Mouse (Mus musculus): Measurements from ENCODE around the gene Prpf8.
"Not testable (repeated sequence)": the region's sequence is repeated elsewhere in the genome, so short reads cannot be mapped to it uniquely, and the experiment has no call there.

Prpf8 gene

DNA sequence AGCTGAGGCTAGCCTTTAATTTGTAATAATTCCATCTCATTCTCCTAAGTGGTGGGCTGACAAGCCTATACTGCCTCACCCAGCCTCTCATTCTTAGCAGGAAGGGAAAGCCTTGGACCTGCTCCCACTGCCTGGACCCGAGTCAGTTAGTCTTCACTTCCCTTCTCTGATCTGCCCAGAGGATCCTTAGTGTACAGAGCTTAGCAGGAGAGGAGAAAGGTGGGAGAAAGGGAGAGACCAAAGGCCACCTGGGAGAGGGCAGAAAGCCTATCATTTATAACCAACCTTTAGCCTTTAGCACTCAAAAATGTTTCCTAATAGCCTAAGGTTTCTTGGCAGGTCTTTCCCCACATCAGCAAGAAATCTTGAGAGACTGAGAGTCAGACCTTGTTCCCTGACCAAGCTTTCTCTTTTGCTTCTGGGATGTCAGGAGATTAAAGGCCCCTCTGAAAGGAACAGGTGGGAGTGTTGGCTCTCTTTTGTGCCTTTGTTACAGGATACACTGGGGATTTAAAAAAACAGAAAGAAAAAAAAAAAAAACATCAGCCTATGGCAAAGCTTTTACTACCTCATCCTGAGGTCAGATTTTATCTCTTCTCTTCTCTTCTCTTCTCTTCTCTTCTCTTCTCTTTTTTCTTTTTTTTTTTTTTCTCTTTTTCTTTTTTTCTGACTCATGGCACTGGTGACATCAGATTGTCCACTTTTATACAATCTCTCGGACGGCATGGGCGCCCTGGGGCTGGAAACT is 47.8 kb downstream of the Prpf8 start:
- DNase-seq (ENCODE audit: low spot score in 2 of 2), result no peak

DNA sequence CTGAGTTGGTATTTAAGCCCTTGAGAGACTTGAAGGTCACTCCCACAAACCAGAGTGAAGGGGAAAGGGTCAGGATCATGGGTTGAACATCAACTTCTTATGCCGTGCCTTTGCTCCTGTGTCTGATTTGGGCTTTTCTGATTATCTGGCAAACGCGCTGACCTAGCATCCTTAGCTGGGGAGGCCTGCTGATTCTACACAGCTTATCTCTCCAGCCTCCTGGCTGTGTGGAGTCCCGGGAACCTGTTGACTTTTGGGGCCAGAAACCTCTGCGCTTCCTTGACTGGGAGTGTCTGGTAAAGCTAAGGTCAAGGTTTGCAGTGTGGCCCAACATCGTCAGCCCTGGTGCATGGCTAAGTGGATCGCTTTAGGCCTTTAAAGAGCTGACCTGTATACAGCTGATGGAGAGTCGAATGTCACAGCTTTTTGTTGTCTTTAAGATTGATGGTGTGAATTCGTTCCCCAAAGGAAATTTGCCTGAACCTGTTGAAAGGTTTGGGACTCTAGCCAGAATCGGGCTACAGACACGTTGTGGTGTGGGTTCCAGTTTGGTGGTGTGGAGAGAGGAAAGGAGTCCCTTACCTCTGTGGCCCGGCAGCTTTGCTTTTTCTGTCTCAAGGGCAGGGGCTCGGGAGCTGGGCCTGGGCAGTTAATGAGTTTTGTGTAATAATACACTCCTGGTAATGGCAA is 48.6 kb downstream of the Prpf8 start:
- no peak for DNase-seq (ENCODE audit: low spot score in 2 of 2)

DNA sequence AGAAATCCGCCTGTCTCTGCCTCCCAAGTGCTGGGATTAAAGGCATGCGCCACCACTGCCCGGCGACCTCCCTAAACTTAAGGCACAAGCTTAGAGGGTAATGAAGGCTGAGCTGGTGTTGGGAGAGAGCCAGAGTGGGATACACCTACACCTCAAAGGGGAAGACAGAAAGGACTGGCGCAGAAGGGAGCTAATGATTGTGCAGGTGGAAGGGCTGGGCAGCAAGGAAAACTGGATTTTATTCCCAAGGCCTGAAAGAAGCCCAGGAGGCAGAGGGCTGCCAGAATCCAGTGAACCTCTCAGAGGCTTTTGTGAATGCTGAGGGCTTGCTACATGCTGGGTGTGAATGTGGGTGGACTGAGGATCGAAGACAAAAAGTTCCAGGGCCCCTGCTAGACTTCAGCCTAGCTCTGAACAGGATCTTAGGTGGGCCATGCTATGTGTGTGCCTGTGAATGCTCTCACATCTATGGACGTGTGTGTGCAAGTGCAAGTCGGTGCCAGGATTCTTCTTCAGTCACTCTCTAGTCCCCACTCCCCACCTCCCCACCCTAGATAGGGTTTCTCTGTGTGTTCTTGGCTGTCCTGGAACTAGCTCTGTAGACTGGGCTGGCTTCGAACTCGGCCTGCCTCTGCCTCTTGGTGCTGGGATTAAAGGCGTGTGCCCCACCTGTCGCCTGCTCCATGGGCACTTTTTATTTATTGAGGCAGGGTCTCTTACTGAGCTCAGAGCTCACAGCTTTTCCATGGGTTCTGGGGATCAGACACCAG is 49.8 kb downstream of the Prpf8 start:
- no peak for DNase-seq (ENCODE audit: low spot score in 2 of 2)

DNA sequence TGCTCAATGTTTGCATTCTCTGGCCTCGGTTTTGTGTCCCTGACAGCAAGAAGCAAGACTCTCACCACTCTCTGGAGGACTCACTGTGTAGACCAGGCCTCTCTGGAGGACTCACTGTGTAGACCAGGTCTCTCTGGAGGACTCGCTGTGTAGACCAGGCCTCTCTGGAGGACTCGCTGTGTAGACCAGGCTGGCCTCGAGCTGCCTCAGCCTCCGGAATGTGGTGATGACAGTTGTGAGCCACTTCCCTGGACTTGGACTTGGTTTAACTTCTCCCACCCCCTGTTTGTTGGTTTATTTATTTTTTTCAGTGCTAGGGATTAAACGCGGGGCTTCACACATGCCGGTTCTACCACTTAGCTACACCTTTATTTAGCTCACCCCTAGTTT is 50.4 kb downstream of the Prpf8 start:
- no peak for DNase-seq (ENCODE audit: low spot score in 2 of 2)

DNA sequence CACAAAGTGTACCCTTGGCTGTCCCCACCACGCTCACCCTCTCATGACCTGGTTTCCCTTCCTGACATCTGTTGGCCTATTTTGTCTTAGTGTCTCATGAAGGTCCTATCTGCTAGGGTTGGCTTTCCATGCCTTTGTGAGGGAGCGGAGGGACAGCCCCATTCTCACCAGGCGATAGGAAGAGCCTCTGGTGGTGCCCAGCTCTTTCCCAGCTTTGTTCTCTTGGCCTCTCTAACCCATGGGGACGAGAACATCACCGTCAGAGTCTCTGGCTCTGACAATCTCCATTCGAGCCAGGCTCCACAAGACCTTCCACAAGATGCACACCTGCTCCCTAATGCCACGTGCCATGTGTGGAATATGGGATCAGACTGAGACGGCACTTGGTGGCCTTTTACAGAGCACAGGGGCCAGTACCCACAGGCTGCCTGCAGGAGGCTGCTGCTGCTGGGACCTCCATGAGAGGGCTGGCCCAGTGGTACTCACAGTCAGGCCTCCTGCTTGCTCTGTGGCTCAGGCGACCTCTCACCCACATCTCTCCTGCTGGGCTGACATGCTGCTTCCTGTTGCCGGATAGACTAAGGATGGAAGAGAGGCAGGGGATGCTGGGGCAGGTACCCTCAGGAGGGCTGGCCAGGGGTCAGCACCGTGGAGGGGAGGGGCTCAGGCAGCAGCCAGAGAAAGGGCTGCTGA is 51.0 kb downstream of the Prpf8 start:
- no peak for DNase-seq (ENCODE audit: low spot score in 2 of 2)

DNA sequence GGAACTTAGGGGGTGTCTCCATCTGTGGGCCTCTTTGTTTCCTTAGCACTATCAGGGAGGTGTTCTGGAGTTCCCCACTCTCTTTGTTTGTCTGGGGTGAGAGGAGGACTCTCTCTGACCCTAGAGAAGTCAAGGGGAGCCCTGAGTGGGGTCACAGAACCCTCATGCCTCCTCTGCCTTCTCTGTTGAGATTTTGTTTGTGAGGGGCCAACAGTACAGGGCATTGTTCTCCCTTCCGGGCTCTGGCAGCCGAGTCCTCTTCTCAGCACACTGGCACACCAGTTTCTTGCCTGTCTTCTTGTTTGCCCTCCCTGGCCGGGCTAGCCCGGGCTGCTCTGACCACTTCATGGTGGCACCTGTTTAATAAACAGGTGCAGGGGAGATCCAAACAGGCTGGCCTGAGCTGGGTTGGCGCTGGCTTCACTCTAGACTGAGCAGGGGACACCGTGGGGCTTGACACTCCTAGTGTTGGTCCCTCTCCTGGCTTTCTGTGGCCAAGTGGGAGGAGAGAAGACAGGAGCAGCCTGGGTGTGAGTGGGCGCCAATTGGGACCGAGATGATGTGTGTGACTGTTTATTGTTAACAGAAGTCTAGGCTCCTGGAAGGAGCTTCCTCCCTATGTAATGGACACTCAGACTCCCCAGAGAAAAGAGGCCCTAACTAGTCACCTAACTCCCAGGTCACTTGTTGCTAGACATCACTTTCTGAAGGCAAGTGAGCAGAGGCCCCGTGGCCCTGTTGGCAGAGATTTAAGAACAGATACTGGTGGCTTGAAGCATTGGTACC is 51.8 kb downstream of the Prpf8 start:
- no peak for DNase-seq (ENCODE audit: low spot score in 2 of 2)

DNA sequence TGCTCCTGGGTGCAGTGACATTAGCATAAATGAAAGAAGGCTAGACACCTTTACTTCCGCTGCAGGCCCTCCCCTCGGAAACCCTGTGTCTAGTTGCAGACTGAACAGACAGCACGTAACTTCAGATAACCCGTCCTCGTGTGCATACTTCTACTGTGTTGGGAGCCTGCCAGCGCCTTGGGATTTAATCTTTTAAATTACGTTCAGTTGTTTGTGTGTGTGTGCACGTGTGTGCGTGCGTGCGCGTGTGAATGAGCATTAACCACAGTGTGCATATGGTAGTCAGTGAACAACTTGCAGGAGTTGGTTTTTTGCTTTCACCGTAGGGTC is 52.3 kb downstream of the Prpf8 start:
- no peak for DNase-seq (ENCODE audit: low spot score in 2 of 2)

DNA sequence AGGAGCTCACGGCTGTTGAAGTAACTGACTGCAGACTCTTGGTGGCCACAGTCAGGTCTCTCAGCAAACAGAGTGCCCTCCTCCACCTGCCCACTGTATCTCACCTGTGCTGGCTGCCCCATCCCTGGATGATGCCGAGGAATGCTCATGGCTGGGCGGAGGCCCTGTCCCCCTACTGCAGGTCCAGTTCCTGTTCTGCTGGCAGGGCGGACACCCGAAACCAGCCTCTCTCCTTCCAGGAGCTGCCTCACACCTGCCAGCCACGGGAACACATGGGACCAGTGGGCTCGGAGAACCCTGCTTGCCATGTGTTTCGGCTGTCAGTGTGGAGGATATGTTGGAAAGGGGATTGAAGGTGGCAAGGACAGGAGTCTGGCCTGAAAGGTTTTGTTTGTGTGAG is 53.6 kb downstream of the Prpf8 start:
- DNase-seq (ENCODE audit: low spot score in 2 of 2), result no peak

DNA sequence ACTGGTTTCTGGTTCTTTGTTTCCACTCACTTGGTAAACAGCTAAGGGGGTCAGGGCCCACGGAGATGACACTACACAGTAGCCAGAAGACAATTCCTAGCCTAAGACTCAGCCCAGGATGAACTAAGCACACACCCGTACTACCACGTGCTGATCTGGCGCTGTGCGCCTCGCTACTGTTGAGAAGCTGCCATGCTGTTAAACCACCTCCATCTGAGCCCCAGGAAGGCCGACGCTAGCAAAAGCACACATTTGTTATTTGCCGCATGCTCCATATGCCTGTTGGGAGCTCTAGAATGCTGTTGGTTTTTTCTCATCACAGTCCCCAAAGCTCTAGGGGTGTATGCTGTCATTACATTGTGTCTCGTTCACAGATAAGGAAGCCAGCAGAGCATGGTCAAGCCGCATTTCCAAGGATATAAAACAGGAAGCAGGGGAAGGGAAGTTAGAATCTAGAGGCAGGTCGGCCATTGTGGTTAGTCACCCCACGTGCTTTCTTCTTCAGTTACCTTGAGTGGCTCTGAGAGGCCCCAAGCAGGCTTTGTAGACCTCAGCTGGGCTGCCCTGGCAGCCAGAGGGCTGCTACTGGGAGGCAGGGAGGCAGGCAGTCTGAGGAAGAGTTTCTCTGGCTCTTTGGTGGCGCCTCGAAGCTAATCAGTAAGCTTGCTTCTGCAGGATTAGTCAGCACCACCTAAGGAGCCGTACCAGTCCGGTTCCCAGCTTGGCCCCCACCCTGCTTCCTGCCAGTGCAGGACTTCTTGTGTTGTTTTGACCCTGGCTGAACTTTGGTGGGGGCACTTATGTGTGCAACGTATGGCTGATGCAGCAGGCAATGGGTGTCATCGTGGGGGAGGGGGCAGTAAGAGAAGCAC is 54.3 kb downstream of the Prpf8 start:
- DNase-seq (ENCODE audit: low spot score in 2 of 2), result no peak

DNA sequence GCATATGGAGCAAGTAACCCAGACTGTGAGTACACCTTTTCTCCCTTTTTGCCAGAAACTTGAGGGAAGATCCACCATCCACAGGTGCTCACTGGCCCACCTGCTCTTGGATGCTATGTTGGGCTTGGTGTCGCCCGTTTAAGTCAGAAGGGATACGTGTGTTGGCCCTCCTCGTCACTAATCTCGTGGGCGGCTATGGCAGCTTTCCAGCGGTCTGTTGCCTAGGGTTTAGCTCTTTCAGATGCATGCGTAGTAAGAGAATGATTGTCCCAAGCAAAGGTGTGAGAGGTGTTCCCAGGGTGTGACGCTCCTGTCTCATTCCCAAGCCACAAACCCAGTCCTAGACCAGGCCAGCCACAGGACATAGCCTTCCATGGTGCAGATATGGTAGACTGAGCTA is 58.1 kb downstream of the Prpf8 start:
- no peak for DNase-seq (ENCODE audit: low spot score in 2 of 2)

DNA sequence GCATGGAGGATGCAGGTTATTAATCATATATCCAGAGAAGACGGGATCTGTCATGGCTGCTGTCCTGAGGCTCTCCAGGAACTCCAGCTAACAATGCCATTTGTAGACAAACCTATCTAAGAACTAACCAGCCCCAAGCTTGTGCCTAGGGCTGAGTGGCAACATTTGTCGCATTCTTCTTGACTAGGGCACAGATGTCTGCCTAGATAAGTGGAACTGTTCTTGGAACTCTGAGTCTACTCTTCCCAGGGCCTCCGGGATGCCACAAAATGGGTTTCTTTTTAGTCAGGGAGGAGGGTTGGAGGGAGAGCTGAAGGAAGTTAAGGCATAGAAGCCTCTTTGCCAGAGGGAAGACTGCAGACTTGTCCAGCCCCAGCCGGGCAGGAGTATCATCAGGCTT is 59.4 kb downstream of the Prpf8 start:
- no peak for DNase-seq (ENCODE audit: low spot score in 2 of 2)

DNA sequence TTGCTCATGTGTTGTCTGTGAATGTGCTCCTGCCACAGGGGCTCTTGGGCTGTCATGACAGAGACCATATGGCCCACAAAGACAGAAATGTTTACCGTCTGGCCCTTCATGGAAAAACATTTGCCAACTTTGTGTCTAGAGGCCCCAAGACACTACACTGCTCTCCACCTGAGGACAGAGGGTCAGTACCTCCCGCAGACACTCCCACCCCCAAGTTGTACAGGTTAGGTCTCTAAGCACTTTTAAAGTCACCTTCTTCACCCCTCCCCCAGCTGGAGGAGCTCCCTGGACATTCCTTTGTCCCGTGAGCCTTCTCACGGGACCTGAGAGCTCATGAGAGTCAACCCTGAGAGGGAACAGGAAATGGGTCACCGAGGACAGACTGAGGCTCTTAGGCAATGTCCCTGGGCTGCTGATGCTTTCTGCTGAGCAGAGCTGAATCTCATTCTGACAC is 63.1 kb downstream of the Prpf8 start:
- no peak for DNase-seq (ENCODE audit: low spot score in 2 of 2)

DNA sequence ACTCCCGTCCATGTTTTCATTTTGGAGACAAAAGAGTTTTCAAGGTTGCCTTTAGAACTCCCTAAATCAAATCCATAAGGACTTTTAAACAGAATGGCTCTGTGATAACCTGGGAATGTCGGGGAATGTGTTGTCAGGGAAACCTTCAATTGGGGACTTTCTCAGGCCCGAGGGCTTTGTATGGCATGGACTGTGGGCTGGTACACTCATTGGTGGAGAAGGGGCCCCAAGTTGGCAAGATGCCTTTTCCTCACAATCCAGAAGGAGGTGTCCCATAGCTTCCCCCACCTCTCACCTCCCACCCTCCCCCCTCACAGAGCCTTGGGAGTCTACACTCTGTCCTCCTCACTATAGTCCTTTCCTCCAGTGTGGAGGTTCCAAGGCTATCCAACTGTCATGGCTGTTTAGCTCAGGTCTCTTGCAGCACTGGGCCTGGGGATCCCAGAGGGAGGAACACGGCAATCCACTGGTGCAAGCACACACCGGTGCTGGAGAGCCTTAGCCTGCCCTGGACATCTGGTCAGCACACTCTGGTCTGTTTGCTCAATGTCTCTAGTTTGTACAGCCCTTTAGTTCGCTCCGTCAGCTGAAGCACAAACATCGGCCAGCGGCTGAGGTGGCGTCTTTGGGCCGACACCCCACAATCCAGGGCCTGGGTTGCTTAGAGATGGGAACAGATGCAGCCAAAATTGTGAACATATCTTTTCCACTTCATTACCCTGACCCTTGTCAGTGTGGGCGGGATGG is 63.8 kb downstream of the Prpf8 start:
- DNase-seq (ENCODE audit: low spot score in 2 of 2), result no peak

DNA sequence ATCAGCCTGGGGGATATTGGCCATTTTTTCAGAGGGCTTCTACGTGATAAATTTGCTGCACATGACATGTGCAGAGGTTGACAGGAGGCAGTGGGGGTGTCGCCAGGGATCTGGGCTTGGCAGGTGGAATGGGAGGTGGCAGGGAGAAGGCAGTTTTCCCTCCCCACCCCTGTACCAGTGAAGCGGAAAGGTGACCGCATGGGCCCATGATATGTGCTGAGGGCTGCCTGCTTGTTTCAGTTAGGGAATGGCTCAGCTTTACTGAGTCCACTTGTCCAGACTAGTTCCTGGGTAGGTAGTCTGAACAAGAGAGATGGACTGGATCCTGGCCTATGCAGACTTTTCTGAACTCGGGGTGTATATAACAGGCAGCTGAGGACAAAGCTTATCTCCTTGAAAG is 64.7 kb downstream of the Prpf8 start:
- no peak for DNase-seq (ENCODE audit: low spot score in 2 of 2)

DNA sequence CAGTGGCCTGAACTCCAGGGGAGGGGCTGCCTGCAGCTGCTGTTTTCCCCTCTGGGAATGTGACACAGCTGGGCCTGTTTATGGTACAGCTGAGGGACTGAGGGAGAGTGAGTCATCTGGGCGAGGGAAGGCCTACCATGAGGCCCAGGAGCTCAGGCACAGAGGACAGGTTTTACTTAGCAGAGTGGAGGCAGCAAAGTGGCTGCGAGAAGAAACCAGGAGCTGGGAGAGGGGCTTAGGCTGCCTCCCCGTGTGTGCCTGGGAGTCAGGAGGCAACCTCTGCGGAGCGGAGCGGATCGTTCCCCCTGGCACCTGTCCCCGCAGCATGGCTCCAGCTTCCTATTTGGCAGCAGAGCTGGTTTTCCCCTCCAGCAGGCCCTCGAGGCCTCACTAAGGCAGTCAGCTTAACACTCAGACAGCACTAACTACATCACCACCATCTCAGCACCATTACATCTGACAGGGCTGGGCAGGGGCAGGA is 65.4 kb downstream of the Prpf8 start:
- peak in 1 of 2 experiments; percentile 31 for DNase-seq (ENCODE audit: low spot score in 2 of 2)

DNA sequence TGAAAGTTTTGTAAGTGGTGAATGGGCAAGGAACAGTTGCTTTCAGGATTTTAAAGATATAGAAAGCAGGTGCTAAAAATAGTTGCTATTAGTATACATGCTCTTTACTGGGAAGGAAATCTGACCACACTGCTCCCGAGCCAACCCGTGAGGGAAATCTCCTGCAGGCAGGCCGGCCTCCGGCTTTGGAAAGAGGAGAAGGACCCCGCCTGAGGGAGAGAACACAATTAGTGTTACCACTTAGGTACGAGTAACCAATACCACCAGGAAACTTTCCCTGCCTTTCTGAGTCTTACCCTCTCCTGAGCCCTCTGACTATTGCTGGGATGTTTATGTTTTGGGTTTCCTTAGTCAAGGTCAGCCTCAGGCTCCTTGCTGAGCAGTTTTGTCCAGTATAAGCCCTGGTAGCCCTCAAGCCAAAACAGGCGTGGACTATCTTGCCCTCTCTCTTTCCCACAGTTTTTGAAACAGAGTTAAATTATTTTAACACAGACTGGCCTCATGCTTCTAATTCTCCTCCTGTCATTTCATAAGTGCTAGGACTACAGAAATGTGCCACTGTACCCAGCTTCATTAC is 66.4 kb downstream of the Prpf8 start:
- DNase-seq (ENCODE audit: low spot score in 2 of 2), result no peak

DNA sequence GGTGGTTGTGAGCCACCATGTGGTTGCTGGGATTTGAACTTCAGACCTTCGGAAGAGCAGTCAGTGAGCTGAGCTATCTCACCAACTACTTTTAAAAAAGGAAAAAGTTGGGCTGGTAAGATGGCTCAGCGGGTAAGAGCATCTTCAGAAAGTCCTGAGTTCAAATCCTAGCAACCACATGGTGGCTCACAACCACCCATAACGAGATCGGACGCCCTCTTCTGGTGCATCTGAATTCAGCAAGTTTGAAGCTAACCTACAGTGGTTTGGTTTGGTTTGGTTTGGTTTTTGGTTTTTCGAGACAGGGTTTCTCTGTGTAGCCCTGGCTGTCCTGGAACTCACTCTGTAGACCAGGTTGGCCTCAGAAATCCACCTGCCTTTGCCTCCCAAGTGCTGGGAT is 69.4 kb downstream of the Prpf8 start:
- DNase-seq (ENCODE audit: low spot score in 2 of 2), result not testable (repeated sequence)

DNA sequence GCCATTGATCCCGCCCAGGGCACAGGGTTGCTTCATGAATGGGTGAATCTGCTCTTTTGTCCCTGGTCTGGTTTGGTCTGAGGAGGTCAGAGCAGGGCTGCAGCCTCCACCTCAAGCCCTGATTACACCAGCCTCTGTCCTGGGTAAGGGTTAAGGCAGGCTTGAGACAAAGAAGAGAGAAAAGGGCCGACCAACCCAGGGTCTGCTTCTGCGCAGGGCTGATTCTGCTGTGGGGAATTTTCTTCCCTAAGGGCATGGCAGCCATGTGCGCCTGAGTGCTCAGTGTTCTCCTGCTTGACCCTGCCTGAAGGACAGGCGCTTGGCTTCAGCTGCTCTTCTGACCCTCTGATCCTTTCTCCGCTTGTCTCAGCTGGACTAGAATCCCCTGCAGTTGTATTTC is 70.5 kb downstream of the Prpf8 start:
- DNase-seq (ENCODE audit: low spot score in 2 of 2), result no peak

DNA sequence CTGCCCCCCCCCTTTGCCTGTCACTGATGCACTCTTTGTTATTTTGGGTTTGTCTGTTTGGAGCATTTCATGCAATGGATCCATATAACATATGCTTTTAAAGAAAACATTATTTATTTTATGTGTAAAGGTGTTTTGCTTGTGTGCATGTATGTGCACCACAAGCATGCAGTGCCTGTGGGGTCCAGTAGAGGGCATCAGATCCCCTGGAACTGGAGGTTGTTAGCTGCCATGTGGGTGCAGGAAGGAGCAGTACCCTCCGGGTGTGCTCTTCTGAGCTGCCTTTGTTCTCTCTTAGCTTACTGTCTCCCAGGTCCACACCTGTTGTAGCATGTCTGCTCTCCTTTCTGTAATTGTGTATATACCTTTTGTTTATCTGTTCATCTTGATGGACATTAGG is 71.5 kb downstream of the Prpf8 start:
- DNase-seq (ENCODE audit: low spot score in 2 of 2), result no peak
